ENCODE assay signal across 8 mouse cellular contexts in the genomic region with DNA sequence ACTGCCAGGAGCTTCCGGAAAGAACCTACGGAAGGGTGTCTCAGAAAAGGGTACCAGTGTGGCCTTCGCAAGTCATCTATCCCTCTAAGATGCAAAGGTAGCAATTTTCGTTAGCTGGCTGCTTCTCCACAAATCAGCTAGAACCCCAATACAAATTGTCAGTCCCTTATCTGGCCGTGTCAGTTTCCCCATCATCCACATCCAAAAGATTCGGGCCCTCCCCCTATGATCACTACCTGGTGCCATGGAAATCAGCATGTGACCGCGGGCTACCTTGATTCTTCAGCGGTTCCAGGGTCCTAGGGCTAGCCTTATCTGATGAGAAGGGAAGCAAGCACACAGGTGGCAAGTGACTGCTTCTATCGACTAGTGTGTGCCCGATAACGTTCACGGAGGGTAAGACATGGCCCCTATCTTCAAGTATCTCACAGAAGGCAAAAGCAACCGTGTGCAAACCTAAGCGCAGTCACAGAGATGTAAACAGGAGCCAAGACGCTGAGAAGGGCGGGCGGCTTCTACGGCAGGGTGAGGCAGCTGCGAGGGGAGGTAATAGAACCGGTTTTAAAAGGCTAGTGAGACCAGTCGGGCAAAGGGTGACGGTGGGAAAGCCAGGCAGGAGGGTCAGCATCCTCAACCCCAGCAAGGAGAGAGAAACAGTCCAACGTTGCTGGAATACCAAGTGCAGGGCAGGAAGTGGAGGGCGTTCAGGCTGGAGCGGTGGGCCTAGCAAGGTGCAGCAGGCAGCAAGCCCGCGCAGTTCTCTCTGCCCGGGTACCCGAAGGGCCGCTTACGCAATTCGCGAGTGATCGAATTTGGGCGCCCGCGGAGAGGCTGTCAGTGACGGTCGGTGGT. TPM values are rescaled to one million over a fixed set of nuclear protein-coding genes. Genes with fewer than 3 reads are reported as not detected.
DNase-seq lines count a peak whose midpoint lies in the region; ATAC-seq and TF ChIP-seq lines count a peak whose summit lies in the region.

No protein-coding gene starts in this region.

- peaks cover 24% of the 10 kb centered on the region for H3K27me3 ChIP-seq in G1E (ENCODE audit: insufficient read depth, low read length)
- peaks cover 51% of the 10 kb centered on the region for H3K27me3 ChIP-seq in heart, embryonic 10.5 days (ENCODE audit: insufficient read depth, poor library complexity, severe bottlenecking)
- peaks cover 2% of the 10 kb centered on the region; the same call in 1 of the 2 replicates for H3K27me3 ChIP-seq in lung, embryonic 16.5 days (ENCODE audit: control insufficient read depth, insufficient read depth, low read depth, low read length)

- peak; percentile 76 for DNase-seq in CD4-positive helper T cell, adult 2 months (ENCODE audit: low read depth, low spot score)
- DNase-seq in G1E (ENCODE audit: low spot score) = peak; percentile 14
- peak; percentile 67 to 71 for DNase-seq in cerebellum, postnatal 25 days
- no peak for DNase-seq in heart, embryonic 10.5 days (ENCODE audit: low spot score)
- DNase-seq in large intestine, adult 2 months (ENCODE audit: low read depth, low spot score) = peak; percentile 37
- no peak for DNase-seq in testis, postnatal 10 days (ENCODE audit: low spot score)

- TF ChIP-seq CTCF in G1E (IDR thresholded peaks at IDR 0.05; ENCODE audit: low read depth, low read length) = no peak
- no peak for TF ChIP-seq CTCF in olfactory bulb, adult 2 months (IDR thresholded peaks at IDR 0.05; ENCODE audit: insufficient read depth, low read depth, low read length)

- peaks cover 35% of the 10 kb centered on the region for H3K4me1 ChIP-seq in G1E (ENCODE audit: insufficient read depth, low read depth, low read length)
- peaks cover 22% of the 10 kb centered on the region for H3K4me1 ChIP-seq in heart, embryonic 10.5 days
- H3K4me1 ChIP-seq in lung, embryonic 16.5 days (replicated peaks; ENCODE audit: control insufficient read depth, insufficient read depth, low read length) = peaks cover 8% of the 10 kb centered on the region
- H3K4me1 ChIP-seq in olfactory bulb, adult 2 months (ENCODE audit: control insufficient read depth, insufficient read depth, low read length) = peaks cover 3% of the 10 kb centered on the region; the same call in 1 of the 2 replicates

- H3K27ac ChIP-seq in heart, embryonic 10.5 days = peak overlapping the region; percentile 67; the same call in 1 of the 2 replicates
- H3K27ac ChIP-seq in lung, embryonic 16.5 days (ENCODE audit: low read length) = no peak overlapping the region
- peak overlapping the region; percentile 41; the same call in 1 of the 2 replicates for H3K27ac ChIP-seq in olfactory bulb, adult 2 months (ENCODE audit: insufficient read depth, low read depth, low read length)

- 9% methylated on average over 40 of the region's 40 CpGs for WGBS in heart, embryonic 10.5 days
- WGBS in large intestine, adult 2 months = 12% methylated on average over 40 of the region's 40 CpGs
- WGBS in lung, embryonic 16.5 days = 10% methylated on average over 40 of the region's 40 CpGs
- WGBS in olfactory bulb, adult 2 months = 16% methylated on average over 40 of the region's 40 CpGs

- peaks cover 3% of the 10 kb centered on the region for H3K36me3 ChIP-seq in G1E (replicated peaks)
- H3K36me3 ChIP-seq in heart, embryonic 10.5 days = no peaks in the 10 kb centered on the region
- H3K36me3 ChIP-seq in lung, embryonic 16.5 days (ENCODE audit: control insufficient read depth, insufficient read depth, low read length) = no peaks in the 10 kb centered on the region

- peak overlapping the region; percentile 95 for H3K4me2 ChIP-seq in lung, embryonic 16.5 days (ENCODE audit: low read depth, low read length)

- peaks cover 7% of the 10 kb centered on the region for H3K9me3 ChIP-seq in G1E (replicated peaks)
- H3K9me3 ChIP-seq in heart, embryonic 10.5 days = no peaks in the 10 kb centered on the region
- H3K9me3 ChIP-seq in lung, embryonic 16.5 days (ENCODE audit: control insufficient read depth, low read length) = no peaks in the 10 kb centered on the region

- peak overlapping the region; percentile 74 for H3K4me3 ChIP-seq in G1E (ENCODE audit: low read depth, low read length)
- peak overlapping the region; percentile 76 for H3K4me3 ChIP-seq in heart, embryonic 10.5 days
- H3K4me3 ChIP-seq in lung, embryonic 16.5 days (ENCODE audit: low read length) = peak overlapping the region; percentile 74
- H3K4me3 ChIP-seq in olfactory bulb, adult 2 months (ENCODE audit: insufficient read depth, low read depth, low read length) = peak overlapping the region; percentile 94

- no peak for TF ChIP-seq POLR2A in olfactory bulb, adult 2 months (IDR thresholded peaks at IDR 0.05; ENCODE audit: insufficient read depth, low read depth, low read length)

- no peak; the same call in 1 of the 2 replicates for ATAC-seq in G1E (ENCODE audit: extremely low read depth, insufficient number of reproducible peaks, low FRiP score, poor library complexity, severe bottlenecking)
- peak; percentile 47 for ATAC-seq in lung, embryonic 16.5 days (ENCODE audit: low read depth)

- H3K9ac ChIP-seq in lung, embryonic 16.5 days (ENCODE audit: low read length) = peak overlapping the region; percentile 66

RNA-seq across cellular contexts. Expression of gene N4bp2l1, which starts 3.9 kb away (rescaled TPM):
- 9.1 and 12.0 TPM in 2 replicates for total RNA-seq in G1E (2014; fragmentation: Nextera tagmentation)
- total RNA-seq in G1E (2017) = 5.5 and 7.5 TPM in 2 replicates
- 4.0 and 4.6 TPM in 2 replicates for polyA plus RNA-seq in G1E (2012)
- polyA plus RNA-seq in heart, embryonic 10.5 days (2016; fragmentation: Nextera tagmentation; extraction: Ambion mirVana) = 2.0 and 2.2 TPM in 2 replicates
- polyA plus RNA-seq in large intestine, adult 2 months (2012; rRNA removed) = 4.5 and 9.9 TPM in 2 replicates
- 5.7 and 7.2 TPM in 2 replicates for polyA plus RNA-seq in lung, embryonic 16.5 days (2015; fragmentation: Nextera tagmentation; extraction: Ambion mirVana)
- 261 TPM in 1 of 2 replicates, not detected in the other for polyA plus RNA-seq in olfactory bulb, adult 2 months (2012; ENCODE audit: insufficient read depth, insufficient read length, low replicate concordance, missing spikeins)

Comparison
In these comparisons a context has a peak if more than half of its experiments do, and no peak if none do; other contexts are left out.
1. DNase-seq: peak in CD4-positive helper T cell, adult 2 months (single experiment), G1E (single experiment), cerebellum, postnatal 25 days (2 of 2) and large intestine, adult 2 months (single experiment); none in heart, embryonic 10.5 days (single experiment) and testis, postnatal 10 days (single experiment).
2. Peak in every context shown above with its lines, with median percentiles within 50 percentile points of each other: H3K4me3 ChIP-seq.